Mouse (Mus musculus): Measurements from ENCODE around the gene Ubqln4. TPM values are rescaled to one million over a fixed set of nuclear protein-coding genes. Genes with fewer than 3 reads are reported as not detected.

Ubqln4 gene
- polyA plus RNA-seq, 1 experiment from 2014 or later, result 45.9 TPM

DNA sequence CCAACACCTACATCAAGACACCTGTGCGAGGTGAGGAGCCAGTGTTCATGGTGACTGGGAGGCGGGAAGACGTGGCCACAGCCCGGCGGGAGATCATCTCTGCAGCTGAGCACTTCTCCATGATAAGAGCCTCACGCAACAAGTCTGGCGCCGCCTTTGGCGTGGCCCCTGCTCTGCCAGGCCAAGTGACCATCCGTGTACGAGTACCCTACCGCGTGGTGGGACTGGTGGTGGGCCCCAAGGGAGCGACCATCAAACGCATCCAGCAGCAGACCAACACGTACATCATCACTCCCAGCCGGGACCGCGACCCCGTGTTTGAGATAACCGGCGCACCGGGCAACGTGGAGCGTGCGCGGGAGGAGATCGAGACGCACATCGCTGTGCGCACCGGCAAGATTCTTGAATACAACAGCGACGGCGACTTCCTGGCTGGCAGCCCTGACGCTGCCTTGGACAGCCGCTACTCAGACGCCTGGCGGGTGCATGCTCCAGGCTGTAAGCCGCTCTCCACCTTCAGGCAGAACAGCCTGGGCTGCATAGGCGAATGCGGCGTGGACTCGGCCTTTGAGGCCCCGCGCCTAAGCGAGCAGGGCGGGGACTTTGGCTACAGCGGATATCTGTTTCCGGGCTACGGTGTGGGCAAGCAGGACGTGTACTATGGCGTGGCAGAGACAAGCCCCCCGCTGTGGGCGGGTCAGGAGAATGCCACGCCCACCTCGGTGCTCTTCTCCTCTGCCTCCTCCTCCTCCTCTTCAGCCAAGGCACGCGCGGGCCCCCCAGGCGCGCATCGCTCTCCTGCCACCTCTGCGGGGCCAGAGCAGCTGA lies 17.2 kb upstream of the Ubqln4 start:
- Histone ChIP-seq H3K9ac (peak overlapping the region; percentile 99), H3K27me3 (replicated peaks) (no peaks in the 10 kb centered on the region), H3K27ac (peak overlapping the region; percentile 42), H3K4me2 (peak overlapping the region; percentile 83), H3K4me1 (peaks cover 69% of the 10 kb centered on the region), H3K4me3 (peak overlapping the region; percentile 65), H3K9me3 (no peaks in the 10 kb centered on the region), H3K36me3 (replicated peaks) (peaks cover 30% of the 10 kb centered on the region)
- ATAC-seq (replicated peaks), result no peak
- 3% methylated on average over 64 of the region's 64 CpGs for WGBS

GRCm38 (mm10) chr3:88537146-88537545 lies 16.4 kb upstream of the Ubqln4 start:
- 42% methylated on average over 6 of the region's 6 CpGs for WGBS
- H3K4me3 ChIP-seq, result peak overlapping the region; percentile 65

DNA sequence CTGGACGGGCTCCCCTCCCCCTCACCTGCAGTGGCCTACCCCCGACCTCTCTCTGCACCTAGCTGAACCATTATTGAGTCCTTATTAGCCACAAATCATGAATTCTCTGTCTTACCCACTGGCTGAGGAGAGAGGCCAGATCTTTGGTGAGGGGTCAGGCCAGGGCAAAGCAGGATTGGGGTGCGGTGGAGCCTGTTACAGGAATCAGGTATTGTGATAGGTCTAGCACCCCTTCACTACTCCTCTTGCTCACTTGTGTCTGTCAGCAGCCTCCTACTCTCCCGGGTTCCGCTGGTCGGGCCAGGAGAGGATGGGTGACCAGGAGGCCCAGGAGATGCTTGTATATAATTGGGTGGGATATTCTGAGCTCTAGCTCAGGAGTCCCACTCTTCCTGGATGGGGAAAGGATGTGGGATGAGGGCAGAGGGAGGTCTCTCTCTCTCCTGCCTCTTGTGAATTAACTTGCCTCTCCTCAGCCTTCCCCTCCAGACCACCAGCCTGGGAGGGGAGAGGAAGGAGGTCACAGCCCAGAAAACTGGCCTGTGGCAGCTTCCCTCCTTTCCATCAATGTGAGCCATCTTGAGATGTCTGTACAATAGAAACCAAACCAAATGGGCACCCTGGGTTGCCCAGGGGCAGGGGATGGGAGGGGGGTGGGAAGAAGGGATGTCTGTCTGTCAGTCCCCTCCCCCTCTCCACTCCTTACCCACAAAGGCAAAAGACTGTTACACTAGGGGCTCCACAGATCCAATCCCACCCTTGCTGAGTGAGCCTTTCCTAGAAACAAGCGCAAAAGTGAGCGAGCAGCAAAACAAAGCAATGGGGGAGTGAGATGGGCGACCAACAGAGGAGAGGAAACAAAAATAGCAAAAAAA lies 15.1 kb upstream of the Ubqln4 start:
- Histone ChIP-seq H3K27me3 (replicated peaks) (no peaks in the 10 kb centered on the region), H3K4me1 (peaks cover 82% of the 10 kb centered on the region), H3K4me3 (no peak overlapping the region), H3K4me2 (peak overlapping the region; percentile 27), H3K36me3 (replicated peaks) (peaks cover 30% of the 10 kb centered on the region), H3K9ac (peak overlapping the region; percentile 14), H3K27ac (peak overlapping the region; percentile 61), H3K9me3 (no peaks in the 10 kb centered on the region)
- ATAC-seq (replicated peaks), result no peak
- 12% methylated on average over 9 of the region's 9 CpGs for WGBS

More at GRCm38 (mm10) chr3:88537146-88537545, 16.4 kb upstream of the Ubqln4 start:
- peak overlapping the region; percentile 99 for H3K9ac ChIP-seq
- no peaks in the 10 kb centered on the region for H3K9me3 ChIP-seq
- H3K4me2 ChIP-seq, result peak overlapping the region; percentile 83
- no peaks in the 10 kb centered on the region for H3K27me3 ChIP-seq (replicated peaks)
- H3K36me3 ChIP-seq (replicated peaks), result peaks cover 30% of the 10 kb centered on the region
- peaks cover 77% of the 10 kb centered on the region for H3K4me1 ChIP-seq
- peak overlapping the region; percentile 42 for H3K27ac ChIP-seq
- no peak for ATAC-seq (replicated peaks)

GRCm38 (mm10) chr3:88539397-88539796 lies 14.2 kb upstream of the Ubqln4 start:
- no peak overlapping the region for H3K4me2 ChIP-seq
- H3K36me3 ChIP-seq (replicated peaks), result peaks cover 30% of the 10 kb centered on the region
- H3K4me3 ChIP-seq, result no peak overlapping the region
- WGBS, result under 1% methylated on average over 3 of the region's 3 CpGs
- H3K4me1 ChIP-seq, result peaks cover 78% of the 10 kb centered on the region
- no peaks in the 10 kb centered on the region for H3K9me3 ChIP-seq
- ATAC-seq (replicated peaks), result no peak
- H3K9ac ChIP-seq, result no peak overlapping the region
- 0 out of 2 replicates have a peak overlapping the region, but pooled peaks have one; percentile 49 for H3K27ac ChIP-seq
- no peaks in the 10 kb centered on the region for H3K27me3 ChIP-seq (replicated peaks)

- ATAC-seq (replicated peaks), result no peak
Observed at GRCm38 (mm10) chr3:88540085-88540484, 13.5 kb upstream of the Ubqln4 start.

DNA sequence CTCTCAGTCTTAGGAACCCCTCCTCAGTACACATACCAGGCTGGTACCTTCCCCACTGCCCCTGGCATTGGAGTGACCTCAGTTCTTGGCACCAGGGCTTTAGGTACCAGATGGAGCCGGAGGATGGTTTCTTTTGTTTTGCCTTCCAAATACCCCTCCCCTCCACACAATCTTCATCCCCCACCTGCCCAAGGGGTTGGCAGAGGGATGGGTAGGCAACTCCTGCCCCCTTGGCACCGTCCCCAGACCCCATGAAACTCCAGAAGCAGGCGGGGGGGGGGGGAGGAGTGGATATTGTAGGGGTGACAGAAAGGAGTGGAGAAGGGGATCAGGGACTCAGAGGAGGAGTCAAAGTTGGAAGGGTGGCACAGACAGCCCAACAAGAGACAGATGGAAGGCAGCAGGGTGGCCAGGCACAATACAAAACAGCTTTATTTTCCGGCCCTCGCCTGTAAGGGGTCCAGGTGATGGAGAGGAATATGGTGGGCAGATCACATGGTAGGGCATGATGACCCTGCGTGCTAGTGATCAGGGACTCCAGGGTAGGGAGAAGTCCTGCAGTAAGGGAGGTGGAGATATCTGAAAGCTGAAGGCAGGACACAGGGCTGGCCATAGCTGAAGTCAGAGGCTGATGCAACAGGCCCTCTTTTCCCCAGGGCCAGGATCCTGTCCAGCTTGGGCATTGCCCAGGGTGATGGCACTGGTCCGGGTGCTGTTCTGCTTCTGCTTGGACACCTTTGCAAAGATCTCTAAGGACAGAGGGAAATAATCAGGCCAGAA lies 11.7 kb upstream of the Ubqln4 start:
- H3K9ac ChIP-seq, result no peak overlapping the region
- H3K4me1 ChIP-seq, result peaks cover 54% of the 10 kb centered on the region
- WGBS, result 60% methylated on average over 6 of the region's 7 CpGs
- peak overlapping the region; percentile 6; the same call in 1 of the 2 replicates for H3K27ac ChIP-seq
- H3K9me3 ChIP-seq, result no peaks in the 10 kb centered on the region
- no peak overlapping the region for H3K4me2 ChIP-seq
- H3K4me3 ChIP-seq, result no peak overlapping the region
- peaks cover 27% of the 10 kb centered on the region for H3K36me3 ChIP-seq (replicated peaks)
- H3K27me3 ChIP-seq (replicated peaks), result no peaks in the 10 kb centered on the region
- peak; percentile 21; the same call in 1 of the 2 replicates for ATAC-seq (replicated peaks)

More at GRCm38 (mm10) chr3:88540085-88540484, 13.5 kb upstream of the Ubqln4 start:
- Histone ChIP-seq H3K27ac (peak overlapping the region; percentile 52; the same call in 1 of the 2 replicates), H3K9ac (0 out of 2 replicates have a peak overlapping the region, but pooled peaks have one; percentile 10), H3K27me3 (replicated peaks) (no peaks in the 10 kb centered on the region), H3K4me3 (no peak overlapping the region), H3K9me3 (no peaks in the 10 kb centered on the region), H3K4me2 (no peak overlapping the region), H3K4me1 (peaks cover 71% of the 10 kb centered on the region), H3K36me3 (replicated peaks) (peaks cover 30% of the 10 kb centered on the region)
- WGBS, result 45% methylated on average over 5 of the region's 5 CpGs

DNA sequence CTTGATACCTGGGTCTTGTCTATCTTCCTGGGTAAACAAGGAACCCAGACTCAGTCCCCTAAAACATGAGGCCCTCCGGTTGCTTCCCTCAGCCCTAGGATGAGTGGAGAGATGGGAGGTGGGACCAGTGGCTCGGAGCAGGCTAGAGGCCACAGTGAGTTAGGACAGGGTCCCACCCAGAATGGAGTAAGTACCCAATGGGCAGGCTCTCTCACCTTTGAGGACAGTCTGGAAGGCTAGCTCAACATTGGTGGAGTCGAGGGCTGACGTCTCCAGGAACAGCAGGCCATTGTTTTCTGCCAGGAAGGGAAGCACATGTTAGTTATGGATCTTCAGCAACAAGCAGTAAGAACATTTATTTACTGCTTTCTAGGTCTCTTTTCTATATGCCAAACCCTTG lies 11.1 kb upstream of the Ubqln4 start:
- no peak overlapping the region for H3K27ac ChIP-seq
- H3K4me3 ChIP-seq, result no peak overlapping the region
- peaks cover 47% of the 10 kb centered on the region for H3K4me1 ChIP-seq
- no peak overlapping the region for H3K4me2 ChIP-seq
- H3K27me3 ChIP-seq (replicated peaks), result no peaks in the 10 kb centered on the region
- ATAC-seq (replicated peaks), result no peak
- no peaks in the 10 kb centered on the region for H3K9me3 ChIP-seq
- H3K9ac ChIP-seq, result no peak overlapping the region
- H3K36me3 ChIP-seq (replicated peaks), result peaks cover 20% of the 10 kb centered on the region
- 83% methylated on average over 4 of the region's 4 CpGs for WGBS

DNA sequence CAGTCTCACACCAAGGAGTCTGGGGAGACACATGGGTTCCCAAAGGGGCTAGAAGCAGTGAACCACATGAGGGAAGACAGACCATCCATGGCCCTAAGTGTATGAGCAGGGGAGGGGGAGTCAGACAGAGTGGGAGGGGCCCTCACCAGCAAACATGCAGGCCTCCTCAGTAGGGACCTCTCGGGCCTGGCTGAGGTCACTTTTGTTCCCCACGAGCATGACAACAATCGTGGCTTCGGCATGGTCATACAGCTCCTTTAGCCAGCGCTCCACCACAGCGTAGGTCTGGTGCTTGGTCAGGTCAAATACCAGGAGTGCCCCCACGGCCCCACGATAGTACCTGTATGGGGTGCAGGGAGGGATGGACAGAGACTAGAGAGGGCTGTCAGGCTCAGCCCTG lies 10.4 kb upstream of the Ubqln4 start:
- Histone ChIP-seq H3K4me3 (no peak overlapping the region), H3K27me3 (replicated peaks) (no peaks in the 10 kb centered on the region), H3K27ac (no peak overlapping the region), H3K36me3 (replicated peaks) (peaks cover 14% of the 10 kb centered on the region), H3K9ac (no peak overlapping the region), H3K4me1 (peaks cover 40% of the 10 kb centered on the region), H3K9me3 (no peaks in the 10 kb centered on the region), H3K4me2 (no peak overlapping the region)
- WGBS, result 80% methylated on average over 8 of the region's 8 CpGs
- ATAC-seq (replicated peaks), result no peak

DNA sequence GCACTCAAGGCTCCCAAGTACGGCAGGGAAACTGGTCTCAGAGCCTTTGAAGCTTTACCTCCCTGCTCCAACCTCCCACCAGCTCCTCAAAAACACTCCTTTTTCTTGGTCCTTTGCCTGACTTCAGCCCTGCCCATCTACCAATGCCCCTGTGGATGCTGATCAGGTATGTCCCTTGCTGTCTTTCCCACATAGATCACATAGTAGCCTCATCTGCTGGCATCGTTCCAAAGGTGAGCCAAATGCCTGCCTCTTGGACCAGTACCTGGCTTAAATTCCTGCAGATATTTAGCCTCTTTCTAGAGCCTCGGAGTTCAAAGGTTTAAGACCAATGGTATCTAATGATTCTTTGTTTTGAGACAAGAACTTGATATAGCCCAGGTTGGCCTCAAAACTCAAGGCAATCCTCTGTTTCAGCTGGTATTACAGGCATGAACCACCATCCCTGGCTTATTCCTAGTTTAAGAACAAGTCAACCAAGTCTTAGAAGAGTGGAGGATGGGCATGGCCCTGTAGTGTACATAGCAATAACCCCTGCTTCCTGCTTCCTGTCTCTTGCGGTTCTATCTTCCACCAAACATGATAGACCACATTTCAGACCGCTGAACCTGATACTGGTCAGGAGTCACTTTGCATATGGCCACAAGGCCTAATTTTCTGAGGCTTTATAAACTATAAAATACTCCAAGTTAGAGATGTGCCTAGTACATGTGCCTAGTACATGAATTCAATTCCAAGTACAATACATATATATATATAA lies 9.7 kb upstream of the Ubqln4 start:
- Histone ChIP-seq H3K27me3 (replicated peaks) (no peaks in the 10 kb centered on the region), H3K9me3 (no peaks in the 10 kb centered on the region), H3K27ac (no peak overlapping the region), H3K4me3 (no peak overlapping the region), H3K36me3 (replicated peaks) (peaks cover 8% of the 10 kb centered on the region; the same call in 1 of the 2 replicates), H3K4me1 (peaks cover 34% of the 10 kb centered on the region), H3K4me2 (no peak overlapping the region), H3K9ac (no peak overlapping the region)
- ATAC-seq (replicated peaks), result no peak
- 75% methylated on average over 5 of the region's 5 CpGs for WGBS

DNA sequence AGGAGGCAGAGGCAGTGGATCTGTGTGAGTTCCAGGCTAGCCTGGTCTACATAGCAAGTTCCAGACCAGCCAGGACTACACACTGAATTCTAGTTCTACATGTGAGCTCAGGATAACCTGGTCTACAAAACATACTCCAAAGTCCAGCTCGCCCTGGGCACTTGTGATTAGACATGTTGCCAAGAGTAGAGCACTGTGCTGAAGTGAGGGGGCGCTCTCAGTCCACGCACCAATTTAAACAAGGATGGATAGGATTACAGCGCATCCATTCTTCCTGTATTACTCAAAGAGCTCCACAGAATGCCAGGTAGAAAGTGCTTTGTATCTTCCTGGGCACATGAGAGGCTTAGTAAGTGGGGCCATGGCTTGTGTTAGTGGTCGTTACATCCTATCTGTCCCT lies 9.0 kb upstream of the Ubqln4 start:
- ATAC-seq (replicated peaks), result no peak

GRCm38 (mm10) chr3:88544955-88545591 lies 8.5 kb upstream of the Ubqln4 start:
- WGBS, result 64% methylated on average over 20 of the region's 20 CpGs
- Histone ChIP-seq H3K4me1 (peaks cover 25% of the 10 kb centered on the region), H3K9me3 (no peaks in the 10 kb centered on the region), H3K36me3 (replicated peaks) (peaks cover 6% of the 10 kb centered on the region; the same call in 1 of the 2 replicates), H3K27ac (no peak overlapping the region), H3K4me2 (no peak overlapping the region), H3K27me3 (replicated peaks) (no peaks in the 10 kb centered on the region), H3K9ac (no peak overlapping the region), H3K4me3 (no peak overlapping the region)
- ATAC-seq (replicated peaks), result no peak

More for the DNA sequence above, 9.0 kb upstream of the Ubqln4 start:
- no peak overlapping the region for H3K4me2 ChIP-seq
- peaks cover 30% of the 10 kb centered on the region for H3K4me1 ChIP-seq
- no peak overlapping the region for H3K4me3 ChIP-seq
- no peaks in the 10 kb centered on the region for H3K9me3 ChIP-seq
- 35% methylated on average over 5 of the region's 5 CpGs for WGBS
- no peak overlapping the region for H3K9ac ChIP-seq
- peaks cover 8% of the 10 kb centered on the region; the same call in 1 of the 2 replicates for H3K36me3 ChIP-seq (replicated peaks)
- H3K27me3 ChIP-seq (replicated peaks), result no peaks in the 10 kb centered on the region
- H3K27ac ChIP-seq, result no peak overlapping the region

Data from midbrain, embryonic 15.5 days (tissue).